Mouse (Mus musculus) A20 (cell line): ENCODE data around the gene Upk2.
"Not testable (repeated sequence)": the region's sequence is repeated elsewhere in the genome, so short reads cannot be mapped to it uniquely, and the experiment has no call there.

Source experiments
- DNase-seq: peaks from one replicate; pipeline ENCODE4 v3.0.0-alpha.2; 2011; ENCODE audit warnings: low read depth, low spot score

Upk2 gene

GRCm38 (mm10) chr9:44468800-44469199, 14.0 kb upstream of the Upk2 start:
- DNase-seq, result no peak

GRCm38 (mm10) chr9:44468224-44468623, 13.4 kb upstream of the Upk2 start:
- no peak for DNase-seq

- DNase-seq, result no peak
Observed at GRCm38 (mm10) chr9:44461950-44462349, 7.2 kb upstream of the Upk2 start.

GRCm38 (mm10) chr9:44457035-44457742, 2.4 kb upstream of the Upk2 start:
- DNase-seq, result peak; percentile 32

- peak; percentile 82 for DNase-seq
Observed at GRCm38 (mm10) chr9:44454132-44454890, 465 bp downstream of the Upk2 start.

GRCm38 (mm10) chr9:44450387-44450786, 4.4 kb downstream of the Upk2 start:
- DNase-seq, result peak; percentile 39

- peak; percentile 49 for DNase-seq
Observed at GRCm38 (mm10) chr9:44444402-44445025, 10.3 kb downstream of the Upk2 start.

GRCm38 (mm10) chr9:44440961-44441360, 13.8 kb downstream of the Upk2 start, which contains the start of gene Foxr1:
TSS of gene Foxr1 (minus strand) at chr9:44441136.
- DNase-seq, result peak; percentile 74

GRCm38 (mm10) chr9:44435747-44436146, 19.0 kb downstream of the Upk2 start:
- DNase-seq, result peak; percentile 91

GRCm38 (mm10) chr9:44432577-44433185, 22.1 kb downstream of the Upk2 start:
- DNase-seq, result no peak

GRCm38 (mm10) chr9:44423576-44423975, 31.2 kb downstream of the Upk2 start:
- no peak for DNase-seq

GRCm38 (mm10) chr9:44420280-44420898, 34.4 kb downstream of the Upk2 start:
- peak; percentile 84 for DNase-seq

- DNase-seq, result not testable (repeated sequence)
Observed at GRCm38 (mm10) chr9:44419730-44420129, 35.0 kb downstream of the Upk2 start.

- no peak for DNase-seq
Observed at GRCm38 (mm10) chr9:44418519-44419385, 36.0 kb downstream of the Upk2 start, which contains the start of gene Ccdc84. TSS of gene Ccdc84 (minus strand) at chr9:44418569.

GRCm38 (mm10) chr9:44417892-44418363, 36.8 kb downstream of the Upk2 start:
- peak; percentile 94 for DNase-seq

- no peak for DNase-seq
Observed at GRCm38 (mm10) chr9:44417156-44417891, 37.5 kb downstream of the Upk2 start.

GRCm38 (mm10) chr9:44412781-44413180, 42.0 kb downstream of the Upk2 start:
- DNase-seq, result no peak

- DNase-seq, result no peak
Observed at GRCm38 (mm10) chr9:44412306-44412705, 42.5 kb downstream of the Upk2 start.

GRCm38 (mm10) chr9:44411601-44412130, 43.1 kb downstream of the Upk2 start:
- DNase-seq, result peak; percentile 21
